Mouse (Mus musculus) mouse embryonic stem cell (cell line): ENCODE results near the gene Klhl29.
"Not testable (repeated sequence)": the region's sequence is repeated elsewhere in the genome, so short reads cannot be mapped to it uniquely, and the experiment has no call there.

Source experiments
- in situ Hi-C, 2 experiments: fragments of 300-500 bp; cut with MboI; formaldehyde crosslinking; loops; 1 replicate in 1 of 2; 3 replicates in 1 of 2; pipeline ENCODE4 v1.14.3; 2019 to 2020; ENCODE audit warnings: low sequenced_read_pairs in 2 of 2, low pct_unique_long_range_greater_than_20kb in 1 of 2, mixed read lengths in 1 of 2; ENCODE audit not compliant: unreplicated experiment in 1 of 2

Klhl29 gene

DNA sequence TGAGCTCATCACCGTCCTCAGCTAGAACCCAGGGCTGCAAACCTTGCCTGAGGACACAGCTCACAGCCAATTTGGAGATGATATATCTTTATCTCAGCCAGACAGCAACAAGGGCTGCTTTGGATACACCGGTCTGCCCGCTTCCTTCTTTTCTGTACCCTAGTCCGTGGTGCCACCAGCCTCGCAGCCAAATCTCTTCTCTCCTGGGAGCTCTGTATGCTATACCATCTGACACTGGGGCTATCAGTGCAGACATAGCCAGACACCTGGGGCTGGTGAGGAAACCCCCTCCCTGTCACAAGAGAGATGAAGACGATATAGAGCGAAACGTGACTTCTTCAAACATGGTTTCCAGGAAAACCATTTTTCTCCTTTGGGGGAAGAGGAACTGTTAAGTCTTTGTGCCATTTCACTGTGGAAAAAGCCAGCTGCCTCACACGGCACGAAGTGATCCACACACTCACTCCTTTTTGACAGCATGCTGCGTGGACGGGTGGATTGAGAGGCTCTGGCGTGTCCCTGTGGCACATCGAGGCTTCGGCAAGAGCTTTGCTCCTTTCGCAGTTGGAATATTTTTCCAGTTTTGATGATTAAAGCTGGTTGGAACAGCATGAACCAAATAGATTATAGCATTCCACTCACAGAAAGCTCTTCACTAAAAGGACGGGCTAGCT lies 11.4 kb downstream of the Klhl29 start:
- in situ Hi-C loops = no loop called here

DNA sequence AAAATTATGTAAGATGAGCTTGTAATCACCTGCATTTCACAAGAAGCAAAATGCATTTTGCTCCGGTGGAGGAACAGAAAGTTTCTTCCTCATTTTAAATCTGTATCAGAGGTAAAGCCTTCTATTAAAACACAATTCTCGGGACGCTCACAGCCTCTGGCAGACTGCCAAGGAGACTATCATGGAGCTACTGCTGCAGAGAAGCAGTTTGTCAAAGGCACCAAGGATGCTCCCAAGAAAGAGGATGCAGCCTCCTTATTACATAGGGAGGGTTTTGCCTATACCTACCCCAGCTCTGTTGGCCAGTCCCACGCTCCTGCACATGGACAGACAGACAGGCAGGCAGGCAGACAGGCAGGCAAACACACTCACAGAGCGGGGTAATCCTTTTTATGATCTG lies 16.4 kb downstream of the Klhl29 start:
- in situ Hi-C loops = no loop called here

DNA sequence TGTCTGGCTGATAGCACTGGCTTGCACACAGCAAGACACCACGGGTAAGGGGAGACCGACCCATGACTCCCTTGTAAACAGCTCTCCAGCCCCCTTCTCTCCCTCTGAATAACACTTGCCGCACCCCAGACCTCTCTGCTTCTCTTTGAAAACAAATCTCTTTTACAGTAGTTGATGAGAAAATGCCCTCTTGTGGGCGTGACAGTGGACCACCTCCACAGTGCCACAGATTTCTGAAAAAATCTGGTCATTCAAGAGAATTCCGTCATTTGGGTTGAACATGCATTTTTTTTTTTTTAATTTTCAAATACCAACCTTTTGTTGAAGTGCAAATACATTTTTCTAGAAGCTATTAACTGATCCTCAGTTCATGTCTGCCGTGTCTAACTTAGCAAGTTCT lies 17.0 kb downstream of the Klhl29 start:
- in situ Hi-C loops = no loop called here

DNA sequence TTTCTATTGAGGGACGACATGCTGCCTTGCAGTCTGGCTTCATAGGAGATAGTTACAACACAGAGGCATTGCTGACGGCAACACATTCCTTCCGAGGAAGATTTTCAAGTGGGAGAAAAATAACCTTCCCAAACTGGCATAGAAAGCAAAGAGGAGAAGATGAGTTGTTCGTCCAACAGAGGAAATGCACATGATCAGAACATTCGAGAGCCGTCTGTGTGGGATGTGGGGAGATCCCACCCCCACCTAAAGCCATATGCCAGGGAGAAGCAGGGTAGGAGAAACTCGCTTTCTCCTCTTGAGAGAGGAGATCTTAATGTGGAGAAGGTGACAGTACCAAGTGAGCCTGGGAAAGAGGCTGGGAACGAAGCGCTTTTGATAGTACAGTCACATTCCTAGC lies 22.1 kb downstream of the Klhl29 start:
- in situ Hi-C loops = no loop called here

DNA sequence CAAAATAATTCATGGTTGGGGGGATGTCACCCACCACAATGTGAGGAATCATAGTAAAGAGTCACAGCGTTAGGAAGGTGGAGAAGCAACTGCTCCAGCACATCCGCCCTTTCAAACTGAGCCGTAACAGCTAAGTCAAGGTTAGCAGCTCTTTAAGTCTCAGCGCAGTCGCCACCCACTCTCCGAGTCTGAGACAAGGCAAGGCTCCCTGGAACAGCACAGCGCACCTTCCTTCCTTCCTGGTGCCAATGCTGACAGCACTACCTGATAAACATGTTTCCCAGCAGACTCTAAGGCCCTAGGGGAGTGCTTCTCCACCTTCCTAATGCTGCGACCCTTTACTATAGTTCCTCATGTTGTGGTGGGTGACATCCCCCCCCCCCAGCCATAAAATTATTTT lies 22.7 kb downstream of the Klhl29 start:
- in situ Hi-C loops = no loop called here

DNA sequence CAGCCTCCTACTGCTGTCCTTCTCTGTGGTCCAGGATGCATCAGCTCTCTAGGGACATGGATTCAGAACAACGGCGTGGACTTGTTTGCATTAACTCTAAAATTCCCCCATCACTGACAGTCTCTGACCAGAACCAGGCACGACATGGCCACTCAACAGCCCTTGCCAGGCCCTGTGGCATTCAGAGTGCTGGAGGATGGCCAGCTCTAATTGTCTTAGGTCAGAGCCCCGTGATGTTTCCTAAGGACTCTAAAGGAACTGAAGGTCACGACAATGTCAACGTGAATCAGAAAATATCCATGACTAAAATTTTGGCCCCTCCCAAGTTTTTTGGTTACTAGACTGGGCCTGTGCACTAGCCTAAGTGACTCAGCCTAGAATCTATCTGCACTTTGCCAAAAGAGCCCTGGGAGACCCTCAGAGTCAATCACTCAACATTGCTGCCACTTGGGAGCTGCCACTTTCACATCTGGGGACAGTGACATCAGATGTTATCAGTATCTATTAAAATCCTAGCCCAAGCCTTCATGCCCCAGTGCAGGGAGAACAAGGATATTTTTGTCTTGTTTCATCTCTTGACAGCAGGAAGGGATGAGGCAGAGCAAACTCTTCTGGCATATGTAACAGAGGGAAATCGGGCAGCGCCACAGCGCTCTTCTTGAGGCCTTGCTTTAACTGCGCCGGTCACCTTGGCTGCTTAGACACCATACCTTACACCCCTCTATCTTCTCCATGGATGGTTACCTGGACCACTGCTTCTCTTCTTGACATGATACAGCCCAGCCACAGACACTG lies 24.8 kb downstream of the Klhl29 start:
- in situ Hi-C loops = no loop called here

DNA sequence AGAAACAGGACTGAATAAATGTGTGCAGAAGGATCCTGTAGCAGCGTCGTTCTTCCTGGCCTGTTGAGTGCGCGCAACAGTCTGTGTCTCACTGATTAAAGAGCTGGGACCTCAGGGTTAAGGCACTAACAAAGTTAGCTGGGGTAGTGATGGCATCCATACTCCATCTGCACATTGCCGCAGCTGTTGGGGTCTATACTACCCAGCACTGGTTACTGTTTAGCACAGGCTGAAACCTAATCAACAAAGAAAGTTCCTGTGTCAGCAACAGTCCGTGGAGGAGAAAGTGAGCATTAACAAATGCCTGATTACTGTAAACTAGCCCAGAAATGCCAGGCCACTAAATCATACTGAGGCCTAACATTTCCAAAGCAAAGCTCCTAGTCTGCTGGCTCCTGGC lies 30.4 kb downstream of the Klhl29 start:
- in situ Hi-C loops = no loop called here

DNA sequence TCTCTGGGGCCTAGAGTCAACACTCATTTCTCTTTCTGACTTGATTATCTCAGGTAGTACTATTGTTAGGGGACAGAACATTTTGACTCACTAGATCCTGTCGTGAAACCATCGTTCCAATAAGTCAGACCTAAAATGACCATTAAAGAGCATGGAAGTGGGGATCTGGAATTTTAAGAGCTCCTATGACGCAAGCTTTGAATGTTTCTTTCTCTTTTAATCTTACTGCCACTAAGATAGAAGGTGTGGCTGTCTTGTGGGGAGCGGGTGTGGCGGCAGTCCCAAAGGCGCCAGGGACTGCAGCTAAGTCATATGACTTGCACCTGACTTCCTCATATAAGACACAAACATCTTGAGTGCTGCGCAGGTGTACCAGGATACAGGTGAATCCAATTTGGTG lies 31.0 kb downstream of the Klhl29 start:
- in situ Hi-C loops = not testable (repeated sequence)

DNA sequence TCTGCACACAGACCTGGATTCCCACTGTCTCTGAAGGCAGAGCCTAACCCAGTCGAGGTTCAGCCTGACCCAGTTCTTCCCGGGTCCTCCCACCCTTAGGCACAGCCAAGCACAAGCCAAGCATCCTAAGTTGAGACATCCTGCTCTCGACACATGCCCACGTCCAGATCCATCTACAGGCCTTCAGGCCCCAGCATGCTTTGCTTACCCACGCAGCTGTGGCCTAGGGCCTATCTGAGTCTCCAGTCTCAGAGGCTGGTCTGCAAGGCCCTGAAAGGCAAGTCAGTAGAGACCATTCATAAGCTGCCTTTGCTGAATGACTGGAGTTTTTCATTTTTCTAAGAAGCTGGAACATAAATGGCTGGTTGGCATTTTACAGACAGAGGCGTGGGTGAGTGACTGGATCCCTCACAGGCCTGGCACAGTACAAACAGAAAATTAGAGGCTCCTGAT lies 35.3 kb downstream of the Klhl29 start:
- in situ Hi-C loops = no loop called here

DNA sequence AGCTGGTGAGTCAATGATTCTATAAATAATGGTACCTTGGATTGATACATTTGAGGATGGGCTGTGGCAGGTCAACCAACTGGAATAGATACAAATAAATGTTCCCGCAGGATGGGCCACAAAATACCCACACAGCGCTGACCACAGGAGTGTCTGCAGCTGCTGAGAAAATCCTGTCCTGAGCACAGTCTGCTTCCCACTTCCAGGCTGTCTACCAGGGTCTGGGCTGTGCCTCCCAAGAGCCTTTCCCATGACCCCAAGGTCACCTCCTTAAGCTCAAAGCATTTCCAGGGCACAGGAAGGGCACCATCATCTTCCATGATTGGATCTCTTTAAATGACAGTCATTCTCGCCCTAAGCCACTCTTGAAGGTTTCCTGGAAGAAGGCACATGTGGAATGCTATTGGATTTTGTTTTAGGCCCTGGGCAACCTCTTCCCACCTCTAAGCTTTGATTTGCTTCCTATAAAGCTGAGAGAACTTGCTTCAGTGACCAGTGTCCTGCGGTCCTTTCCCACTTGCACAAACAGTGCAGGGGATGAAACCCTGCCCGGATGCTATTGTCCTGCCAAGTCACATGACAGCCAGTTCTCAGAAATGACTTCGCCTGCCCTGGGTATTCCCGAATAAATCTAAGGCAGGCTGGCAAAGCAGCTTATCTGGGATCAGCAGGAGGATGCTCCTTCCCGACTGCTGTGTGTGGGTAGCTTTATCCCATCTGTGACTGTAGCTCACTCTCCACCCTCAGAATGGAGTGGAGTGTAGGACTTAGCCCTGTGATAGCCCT lies 38.4 kb downstream of the Klhl29 start:
- in situ Hi-C loops = no loop called here

DNA sequence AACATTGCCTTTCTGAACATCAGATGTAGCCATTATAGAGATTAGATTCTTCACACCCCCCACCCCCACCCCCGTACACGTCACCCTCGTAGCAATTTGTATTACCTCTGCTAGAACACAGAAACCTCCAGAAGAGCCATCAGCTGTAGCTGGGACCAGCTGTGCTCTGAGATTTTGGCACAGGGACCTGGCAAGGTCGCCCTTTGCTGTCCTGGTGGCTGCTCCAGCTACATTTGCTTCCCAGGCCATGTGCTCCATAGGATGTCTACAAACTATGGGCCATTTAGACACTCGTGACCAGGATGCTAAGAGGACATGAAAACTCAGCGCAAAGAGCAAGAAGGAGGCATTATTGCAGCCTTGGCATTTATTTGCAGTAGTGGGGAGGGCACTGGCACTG lies 39.2 kb downstream of the Klhl29 start:
- in situ Hi-C loops = no loop called here

DNA sequence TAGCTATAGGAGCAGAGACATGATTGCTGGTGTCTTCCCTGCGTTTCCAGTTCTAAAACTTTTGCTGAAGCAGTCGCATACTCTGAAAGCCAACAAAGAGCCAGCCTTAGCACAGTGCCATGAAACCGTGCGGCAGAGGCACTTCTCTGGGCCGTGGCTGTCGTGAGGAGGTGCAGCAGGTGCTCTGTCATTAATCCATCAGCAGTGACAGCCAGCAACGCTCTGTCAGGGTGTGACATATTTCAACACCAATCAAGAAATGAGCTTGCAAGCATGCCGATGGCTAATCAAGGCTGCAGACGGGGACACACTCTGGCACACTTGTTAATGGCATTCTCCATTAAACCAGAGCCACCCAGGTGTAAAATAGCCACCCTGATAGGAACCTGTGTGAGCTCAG lies 40.5 kb downstream of the Klhl29 start:
- in situ Hi-C loops = no loop called here

DNA sequence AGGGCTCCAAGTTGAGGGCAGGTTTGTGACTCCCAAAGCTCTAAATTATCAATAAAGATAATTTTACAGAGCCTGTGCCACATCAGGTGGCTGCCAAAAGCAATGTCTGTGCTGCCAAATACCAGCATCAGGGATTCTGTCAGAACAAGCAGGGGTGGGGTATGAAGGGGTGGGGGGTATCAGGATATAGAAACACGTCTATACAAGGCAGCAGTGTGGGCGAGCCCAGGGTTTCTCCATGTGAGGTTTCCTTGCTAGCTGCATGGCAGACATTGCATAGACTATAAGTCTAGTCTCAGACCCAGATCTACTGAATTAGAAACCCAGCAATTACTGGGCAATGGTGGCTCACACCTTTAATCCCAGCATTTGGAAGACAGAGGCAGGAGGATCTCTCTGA lies 41.3 kb downstream of the Klhl29 start:
- in situ Hi-C loops = no loop called here

DNA sequence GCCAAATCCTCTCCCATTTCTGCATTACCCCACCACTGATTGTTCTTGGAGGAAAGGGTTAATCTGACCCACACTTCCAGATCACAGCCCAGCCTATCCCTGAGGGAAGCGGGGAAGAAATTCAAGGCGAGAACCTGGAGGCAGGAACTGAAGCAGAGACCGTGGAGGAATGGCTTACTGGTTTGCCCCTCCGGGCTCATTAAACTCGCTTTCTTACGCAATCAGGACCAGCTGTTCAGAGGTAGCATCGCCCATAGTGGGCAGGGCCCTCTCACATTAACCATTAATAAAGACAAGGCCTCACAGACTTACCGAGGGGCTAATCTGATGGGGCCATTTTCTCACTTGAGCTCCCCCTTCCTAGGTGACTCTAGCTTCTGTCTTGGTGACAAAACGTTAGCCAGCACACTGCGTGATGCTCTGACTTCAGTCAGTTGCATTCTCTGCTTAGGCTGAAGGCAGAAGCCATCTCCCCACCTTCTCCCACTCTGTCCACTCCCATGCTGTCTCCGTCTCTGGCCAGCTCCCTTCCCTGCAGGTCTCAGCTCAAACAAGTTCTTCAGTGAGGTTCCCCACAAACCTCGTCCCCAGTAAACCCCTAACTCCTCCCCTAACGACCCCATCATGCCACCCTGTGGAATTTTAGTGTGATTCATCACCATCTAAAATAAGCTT lies 43.5 kb downstream of the Klhl29 start:
- in situ Hi-C loops = no loop called here

DNA sequence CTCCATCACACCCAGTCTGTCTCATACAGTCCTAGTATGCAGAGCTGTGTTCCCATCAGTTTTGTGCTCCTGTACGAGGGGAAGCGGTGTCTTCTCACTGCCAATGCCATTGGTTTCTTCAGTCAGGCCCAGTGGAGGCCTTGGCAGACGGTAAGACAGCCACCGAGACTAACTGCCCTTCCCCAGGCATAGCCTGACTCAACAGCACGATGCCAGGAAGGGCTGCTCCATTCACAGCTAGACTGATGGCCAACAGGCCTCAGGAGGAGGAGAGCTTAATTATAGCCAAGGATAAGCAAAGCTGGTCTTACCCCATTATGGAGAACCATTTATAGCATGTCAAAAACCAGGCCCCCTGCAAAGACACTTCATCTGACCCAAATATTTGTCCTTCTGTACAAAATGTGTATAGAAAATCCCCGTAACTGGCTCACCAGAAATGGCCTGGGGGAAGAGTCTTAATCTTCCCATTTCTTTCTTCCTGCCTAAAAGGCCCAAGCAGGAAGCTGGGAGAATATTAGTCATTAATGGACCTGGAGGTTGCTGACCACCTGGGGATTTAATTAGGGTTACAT lies 44.9 kb downstream of the Klhl29 start:
- in situ Hi-C loops = no loop called here

DNA sequence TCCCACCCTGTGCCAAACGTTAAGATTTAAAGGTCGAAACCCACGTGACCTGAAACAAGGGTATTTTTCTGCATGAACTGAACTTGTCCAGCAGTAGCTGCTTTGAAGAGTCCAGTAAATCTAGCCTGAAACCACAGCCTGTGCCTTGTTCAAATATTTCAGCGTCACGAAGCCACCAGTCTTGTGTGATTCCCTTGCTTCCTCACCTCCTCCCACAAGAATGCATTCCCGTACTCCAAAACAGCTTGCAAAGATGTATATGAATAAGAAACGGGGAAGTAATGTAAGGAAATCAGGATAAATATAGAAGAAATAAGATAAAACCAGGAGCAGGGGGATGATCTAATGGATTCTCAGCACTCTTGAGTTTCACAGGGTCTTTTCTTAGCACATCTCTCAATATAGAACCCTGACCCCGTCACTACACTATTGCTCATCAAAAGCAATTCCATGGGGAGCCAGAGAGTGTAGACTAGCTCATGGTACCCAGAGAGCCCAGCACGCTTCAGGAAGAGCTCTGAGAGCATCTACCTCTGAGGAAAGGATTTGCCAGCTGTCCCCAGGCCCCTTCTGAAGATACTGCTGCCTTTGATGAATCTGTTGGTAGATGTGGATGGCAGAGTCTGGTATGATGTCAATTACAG lies 52.9 kb downstream of the Klhl29 start:
- in situ Hi-C loops = no loop called here

DNA sequence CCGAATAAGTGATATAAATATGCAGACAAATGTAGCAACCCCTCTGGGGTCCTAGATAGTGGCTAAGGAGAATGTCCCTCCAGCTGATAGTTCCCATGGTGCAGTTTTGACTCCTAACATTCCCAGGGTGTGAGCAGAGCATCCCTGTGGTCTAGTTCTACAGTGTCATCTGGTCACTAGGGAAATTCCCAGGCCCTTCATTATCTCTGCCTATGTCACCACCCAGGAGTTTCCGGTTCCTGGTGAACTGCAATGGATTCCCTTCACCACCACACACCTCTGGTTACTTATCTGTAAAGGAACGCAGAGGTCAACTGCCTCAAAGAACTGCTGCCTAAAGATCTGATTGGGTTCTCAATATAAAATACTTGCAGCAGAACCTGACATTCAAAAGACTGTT lies 54.5 kb downstream of the Klhl29 start:
- in situ Hi-C loops = no loop called here

DNA sequence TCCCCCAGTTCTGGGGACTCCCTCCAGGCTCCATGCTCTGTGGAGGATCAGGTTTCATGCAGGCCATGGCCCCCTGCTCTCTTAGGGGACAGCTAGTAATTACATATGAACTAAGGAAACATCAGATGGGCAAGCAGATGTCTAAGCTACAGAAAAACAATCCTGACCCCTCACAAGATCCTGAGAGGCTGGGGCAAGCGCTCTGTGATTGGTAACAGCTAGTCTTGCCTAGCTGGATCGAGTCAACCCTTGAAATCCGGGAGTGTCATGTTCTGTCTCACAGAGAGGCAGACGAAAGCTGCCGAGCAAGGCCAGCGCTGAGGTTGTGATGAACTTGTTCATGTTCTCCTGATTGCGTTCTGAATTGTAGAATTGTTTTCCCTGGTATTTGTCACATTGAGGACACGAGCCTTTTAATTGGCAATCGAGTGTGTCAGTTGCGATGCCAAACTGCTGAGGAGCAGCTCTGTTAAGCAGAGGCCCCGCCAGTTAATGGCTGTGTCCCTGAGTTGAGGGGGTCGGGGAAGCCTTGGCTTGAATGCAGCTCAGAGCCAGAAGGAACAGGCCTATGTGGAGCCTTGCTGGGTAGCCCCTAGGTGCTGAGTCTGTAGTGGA lies 56.0 kb downstream of the Klhl29 start:
- in situ Hi-C loops = no loop called here
